Mouse (Mus musculus) thymus, adult 18-20 months (tissue): Measurements from ENCODE around the gene Faf1.
"Not testable (repeated sequence)": the region's sequence is repeated elsewhere in the genome, so short reads cannot be mapped to it uniquely, and the experiment has no call there.

Experiments
- DNase-seq, 2 experiments: peaks; one replicate each; pipeline ENCODE4 v3.0.0; 2022; ENCODE audit warnings: mixed read lengths in 2 of 2

Gene Faf1

GRCm38 (mm10) chr4:109665982-109666460 is 10.4 kb upstream of the Faf1 start:
- DNase-seq: peak; percentile 48 to 50

GRCm38 (mm10) chr4:109666461-109667269 is 9.7 kb upstream of the Faf1 start, which contains the start of gene Cdkn2c:
Cdkn2c (minus strand) TSS chr4:109667189.
- peak; percentile 74 for DNase-seq

- no peak for DNase-seq
Observed at GRCm38 (mm10) chr4:109667518-109667917, 8.9 kb upstream of the Faf1 start.

GRCm38 (mm10) chr4:109670213-109670612 is 6.2 kb upstream of the Faf1 start:
- DNase-seq: no peak

GRCm38 (mm10) chr4:109671941-109672340 is 4.4 kb upstream of the Faf1 start:
- no peak for DNase-seq

GRCm38 (mm10) chr4:109674097-109674496 is 2.3 kb upstream of the Faf1 start:
- no peak for DNase-seq

- no peak for DNase-seq
Observed at GRCm38 (mm10) chr4:109677221-109677620, 833 bp downstream of the Faf1 start.

- DNase-seq: no peak
Observed at GRCm38 (mm10) chr4:109683561-109683960, 7.2 kb downstream of the Faf1 start.

- DNase-seq: no peak
Observed at GRCm38 (mm10) chr4:109692674-109693073, 16.3 kb downstream of the Faf1 start.

GRCm38 (mm10) chr4:109700727-109701126 is 24.3 kb downstream of the Faf1 start:
- not testable (repeated sequence) for DNase-seq

- no peak for DNase-seq
Observed at GRCm38 (mm10) chr4:109703568-109703967, 27.2 kb downstream of the Faf1 start.

- DNase-seq: no peak
Observed at GRCm38 (mm10) chr4:109705349-109705748, 29.0 kb downstream of the Faf1 start.

GRCm38 (mm10) chr4:109719281-109719680 is 42.9 kb downstream of the Faf1 start:
- DNase-seq: no peak

- DNase-seq: no peak
Observed at GRCm38 (mm10) chr4:109729281-109729680, 52.9 kb downstream of the Faf1 start.

- DNase-seq: no peak
Observed at GRCm38 (mm10) chr4:109735754-109736153, 59.4 kb downstream of the Faf1 start.

GRCm38 (mm10) chr4:109743984-109744383 is 67.6 kb downstream of the Faf1 start:
- no peak for DNase-seq

GRCm38 (mm10) chr4:109759031-109759430 is 82.6 kb downstream of the Faf1 start:
- DNase-seq: no peak

GRCm38 (mm10) chr4:109759901-109760300 is 83.5 kb downstream of the Faf1 start:
- DNase-seq: no peak

- DNase-seq: no peak
Observed at GRCm38 (mm10) chr4:109760501-109760900, 84.1 kb downstream of the Faf1 start.

- no peak for DNase-seq
Observed at GRCm38 (mm10) chr4:109762768-109763501, 86.5 kb downstream of the Faf1 start.

- DNase-seq: no peak
Observed at GRCm38 (mm10) chr4:109769071-109769470, 92.7 kb downstream of the Faf1 start.

- DNase-seq: no peak
Observed at GRCm38 (mm10) chr4:109782577-109783114, 106.3 kb downstream of the Faf1 start.

- no peak for DNase-seq
Observed at GRCm38 (mm10) chr4:109789347-109790001, 113.1 kb downstream of the Faf1 start.
